Mouse (Mus musculus) heart, adult 2 months (tissue): ENCODE results near the gene Aplnr. TPM values are rescaled to one million over a fixed set of nuclear protein-coding genes. Genes with fewer than 3 reads are reported as not detected.

Experiments used
- DNase-seq, 2 experiments: peaks; one replicate each; pipeline ENCODE4 v3.0.0; 2021
- H3K27ac ChIP-seq: fragments of 200-600 bp; 2 replicates; pipeline ENCODE4 v1.8.1; 2022
- H3K27me3 ChIP-seq: fragments of 200-500 bp; 2 replicates; pipeline ENCODE4 v1.6.1; 2012; ENCODE audit warnings: mild to moderate bottlenecking, low read length, inconsistent platforms, mixed read lengths; ENCODE audit not compliant: control insufficient read depth, insufficient read depth
- H3K36me3 ChIP-seq: fragments of 200-500 bp; 2 replicates; pipeline ENCODE4 v1.6.1; 2012; ENCODE audit warnings: low read length, inconsistent platforms; ENCODE audit not compliant: control insufficient read depth, insufficient read depth
- H3K4me1 ChIP-seq: fragments of 200-500 bp; 2 replicates; pipeline ENCODE4 v1.6.1; 2011; ENCODE audit warnings: low read length; ENCODE audit not compliant: control insufficient read depth, insufficient read depth
- H3K4me3 ChIP-seq: fragments of 200-600 bp; 2 replicates; pipeline ENCODE4 v1.8.1; 2022
- H3K79me2 ChIP-seq: fragments of 200-500 bp; replicated peaks from 2 replicates; pipeline ENCODE4 v1.6.1; 2012; ENCODE audit warnings: mild to moderate bottlenecking, inconsistent platforms, low read length, moderate library complexity, mixed read lengths; ENCODE audit not compliant: control insufficient read depth, insufficient read depth
- H3K9ac ChIP-seq: fragments of 200-500 bp; 2 replicates; pipeline ENCODE4 v1.6.1; 2012; ENCODE audit warnings: low read depth, mild to moderate bottlenecking, control low read depth, inconsistent platforms, low read length, mixed read lengths
- CTCF ChIP-seq: fragments of 200-600 bp; IDR thresholded peaks from 2 replicates; pipeline ENCODE4 v1.8.1; 2022; ENCODE audit warnings: antibody characterized with exemption, mild to moderate bottlenecking, moderate library complexity
- EP300 ChIP-seq: fragments of 200-500 bp; IDR thresholded peaks from 2 replicates; pipeline ENCODE4 v1.6.1; 2011; ENCODE audit warnings: low read depth, low read length, control low read depth; ENCODE audit not compliant: insufficient read depth
- POLR2A ChIP-seq: fragments of 200-500 bp; IDR thresholded peaks from 2 replicates; pipeline ENCODE4 v1.6.1; 2011; ENCODE audit warnings: mild to moderate bottlenecking, low read depth, low read length, control low read depth; ENCODE audit not compliant: insufficient read depth
- WGBS: fragments of 180-500 bp; shearing (Covaris S2); methylation state at CpG from one replicate; pipeline ENCODE4 v1.1.7; 2018; 5-methylcytosine and 5-hydroxymethylcytosine counted together
- intact Hi-C: fragments of 180-260 bp; cut with DNase I; formaldehyde crosslinking; loops from one replicate; pipeline ENCODE4 v1.15.1; 2025
- polyA plus RNA-seq: library from polyadenylated mRNA; depleted of rRNA; stranded (reverse); fragments of >200 nt; gene quantifications from 2 replicates; pipeline ENCODE4 v1.2.3, GENCODE M21; 2012
- total RNA-seq, 2 experiments: library from RNA; stranded (reverse); gene quantifications; 2 replicates each; pipeline ENCODE4 v1.2.3; 2021

Aplnr gene
- total and polyA plus RNA-seq, 3 experiments, result 20.5 to 35.3 (median 21.4) TPM

- no peak overlapping the region for H3K27ac ChIP-seq
- WGBS, result 48% methylated on average over 1 of the region's 1 CpGs
- no peak overlapping the region for H3K9ac ChIP-seq
- H3K4me1 ChIP-seq, result peaks cover 2% of the 10 kb centered on the region
- TF ChIP-seq EP300, result no peak
- no peak for TF ChIP-seq POLR2A
- TF ChIP-seq CTCF, result no peak
- H3K36me3 ChIP-seq, result no peaks in the 10 kb centered on the region
- DNase-seq, result no peak
- intact Hi-C loops, result no loop called here
- H3K27me3 ChIP-seq, result no peaks in the 10 kb centered on the region
- H3K4me3 ChIP-seq, result no peak overlapping the region
- no peaks in the 10 kb centered on the region for H3K79me2 ChIP-seq
Observed at GRCm38 (mm10) chr2:85161638-85162093, 25.6 kb downstream of the Aplnr start.

GRCm38 (mm10) chr2:85163311-85164047 is 27.5 kb downstream of the Aplnr start:
- Histone ChIP-seq H3K79me2 (no peaks in the 10 kb centered on the region), H3K4me3 (no peak overlapping the region), H3K4me1 (peaks cover 9% of the 10 kb centered on the region; the same call in 1 of the 2 replicates), H3K9ac (no peak overlapping the region), H3K27me3 (no peaks in the 10 kb centered on the region), H3K36me3 (no peaks in the 10 kb centered on the region), H3K27ac (peak overlapping the region; percentile 36)
- no peak for DNase-seq
- no peak for TF ChIP-seq CTCF
- TF ChIP-seq POLR2A, result no peak
- TF ChIP-seq EP300, result no peak
- intact Hi-C loops, result no loop called here
- 22% methylated on average over 7 of the region's 7 CpGs for WGBS

GRCm38 (mm10) chr2:85167624-85168023 is 31.6 kb downstream of the Aplnr start:
- H3K27ac ChIP-seq, result peak overlapping the region; percentile 45
- no peak overlapping the region for H3K9ac ChIP-seq
- H3K4me1 ChIP-seq, result peaks cover 13% of the 10 kb centered on the region
- intact Hi-C loops, result loop anchor here (2.0 kb wide), 1 partner anchor 27 kb away; no protein-coding TSS in a partner anchor
- WGBS, result 33% methylated on average over 1 of the region's 1 CpGs
- H3K36me3 ChIP-seq, result peaks cover 6% of the 10 kb centered on the region
- TF ChIP-seq POLR2A, result no peak
- no peak for TF ChIP-seq CTCF
- TF ChIP-seq EP300, result no peak
- no peaks in the 10 kb centered on the region for H3K79me2 ChIP-seq
- H3K4me3 ChIP-seq, result no peak overlapping the region
- DNase-seq, result no peak
- H3K27me3 ChIP-seq, result no peaks in the 10 kb centered on the region

GRCm38 (mm10) chr2:85168327-85168726 is 32.3 kb downstream of the Aplnr start:
- DNase-seq, result no peak
- H3K9ac ChIP-seq, result no peak overlapping the region

GRCm38 (mm10) chr2:85172071-85172762 is 36.2 kb downstream of the Aplnr start:
- TF ChIP-seq CTCF (no peak), POLR2A (no peak), EP300 (0 out of 2 replicates have a peak, but pooled peaks have one; percentile 50)
- H3K4me3 ChIP-seq, result no peak overlapping the region
- peak; percentile 56 to 79 for DNase-seq
- H3K4me1 ChIP-seq, result peaks cover 19% of the 10 kb centered on the region
- intact Hi-C loops, result no loop called here
- peak overlapping the region; percentile 62 for H3K27ac ChIP-seq
- peaks cover 13% of the 10 kb centered on the region for H3K36me3 ChIP-seq
- H3K9ac ChIP-seq, result no peak overlapping the region
- no peaks in the 10 kb centered on the region for H3K27me3 ChIP-seq
- WGBS, result 7% methylated on average over 3 of the region's 3 CpGs
- H3K79me2 ChIP-seq, result no peaks in the 10 kb centered on the region

More at GRCm38 (mm10) chr2:85168327-85168726, 32.3 kb downstream of the Aplnr start:
- H3K36me3 ChIP-seq, result peaks cover 13% of the 10 kb centered on the region
- TF ChIP-seq POLR2A (no peak), EP300 (no peak), CTCF (no peak)
- intact Hi-C loops, result no loop called here
- no peaks in the 10 kb centered on the region for H3K79me2 ChIP-seq
- H3K4me1 ChIP-seq, result peaks cover 16% of the 10 kb centered on the region
- no peak overlapping the region for H3K4me3 ChIP-seq
- H3K27me3 ChIP-seq, result no peaks in the 10 kb centered on the region
- H3K27ac ChIP-seq, result peak overlapping the region; percentile 45
- 36% methylated on average over 1 of the region's 1 CpGs for WGBS

GRCm38 (mm10) chr2:85172763-85173103 is 36.7 kb downstream of the Aplnr start:
- 28% methylated on average over 2 of the region's 2 CpGs for WGBS
- Histone ChIP-seq H3K4me3 (no peak overlapping the region), H3K4me1 (peaks cover 18% of the 10 kb centered on the region), H3K9ac (no peak overlapping the region), H3K36me3 (peaks cover 13% of the 10 kb centered on the region), H3K27me3 (no peaks in the 10 kb centered on the region), H3K79me2 (no peaks in the 10 kb centered on the region), H3K27ac (peak overlapping the region; percentile 62)
- TF ChIP-seq POLR2A (no peak), EP300 (no peak), CTCF (no peak)
- intact Hi-C loops, result no loop called here
- DNase-seq, result no peak
